Mouse (Mus musculus) intestine, postnatal 0 days (tissue): Measurements from ENCODE around the gene Tm6sf1. TPM values are rescaled to one million over a fixed set of nuclear protein-coding genes. Genes with fewer than 3 reads are reported as not detected.

ENCODE experiments used
- ATAC-seq: fragments of 200-750 bp; cut with Nextera tagmentation; 2 replicates; pipeline ENCODE4 v1.8.0; 2017; ENCODE audit warnings: mild to moderate bottlenecking, moderate TSS enrichment, moderate library complexity
- H3K27ac ChIP-seq: fragments of 300-500 bp; sonication (generic); 2 replicates; pipeline ENCODE4 v1.5.1; 2014; ENCODE audit warnings: mild to moderate bottlenecking, low read depth, low read length, moderate library complexity
- H3K27me3 ChIP-seq: fragments of 300-500 bp; sonication (generic); replicated peaks from 2 replicates; pipeline ENCODE4 v1.6.1; 2014; ENCODE audit warnings: low read length, mixed read lengths; ENCODE audit not compliant: control insufficient read depth, insufficient read depth
- H3K36me3 ChIP-seq: fragments of 300-500 bp; sonication (generic); 2 replicates; pipeline ENCODE4 v1.6.1; 2014; ENCODE audit warnings: mild to moderate bottlenecking, moderate library complexity; ENCODE audit not compliant: control insufficient read depth, insufficient read depth
- H3K4me1 ChIP-seq: fragments of 300-500 bp; sonication (generic); replicated peaks from 2 replicates; pipeline ENCODE4 v1.6.1; 2014; ENCODE audit warnings: antibody characterized with exemption, low read length, mixed read lengths; ENCODE audit not compliant: control insufficient read depth, insufficient read depth
- H3K4me2 ChIP-seq: fragments of 300-500 bp; sonication (generic); replicated peaks from 2 replicates; pipeline ENCODE4 v1.6.1; 2014; ENCODE audit warnings: low read depth, mild to moderate bottlenecking, moderate library complexity
- H3K4me3 ChIP-seq: fragments of 300-500 bp; sonication (generic); 2 replicates; pipeline ENCODE4 v1.5.1; 2014; ENCODE audit warnings: low read depth, low read length
- H3K9ac ChIP-seq: fragments of 300-500 bp; sonication (generic); 2 replicates; pipeline ENCODE4 v1.6.1; 2014; ENCODE audit warnings: mild to moderate bottlenecking, low read depth, low read length
- H3K9me3 ChIP-seq: fragments of 300-500 bp; sonication (generic); 2 replicates; pipeline ENCODE4 v1.6.1; 2016; ENCODE audit warnings: mixed run types; ENCODE audit not compliant: control insufficient read depth
- CTCF ChIP-seq: sonication (generic); IDR thresholded peaks from 2 replicates; pipeline ENCODE4 v1.5.1; 2016; ENCODE audit warnings: low read depth, mild to moderate bottlenecking, control low read depth, antibody characterized with exemption, moderate library complexity
- WGBS: fragments of 180-500 bp; shearing (Covaris S2); extraction: QIAGEN DNeasy Blood & Tissue Kit; methylation state at CpG from one replicate; pipeline ENCODE4 v1.1.7; 2014; 5-methylcytosine and 5-hydroxymethylcytosine counted together
- polyA plus RNA-seq: library from polyadenylated mRNA; unstranded; fragments of >200 nt; fragmentation: Nextera tagmentation; extraction: Ambion mirVana; gene quantifications from 2 replicates; pipeline ENCODE4 v1.2.1, GENCODE M21; 2015

The Tm6sf1 gene
- polyA plus RNA-seq, 1 experiment from 2014 or later: 16.5 TPM

GRCm38 (mm10) chr7:81873807-81874206, 15.0 kb downstream of the Tm6sf1 start:
- no peak for TF ChIP-seq CTCF
- no peak for ATAC-seq
- Histone ChIP-seq H3K4me1 (no peaks in the 10 kb centered on the region), H3K27me3 (no peaks in the 10 kb centered on the region), H3K4me3 (no peak overlapping the region), H3K9me3 (no peaks in the 10 kb centered on the region), H3K27ac (no peak overlapping the region), H3K4me2 (no peak overlapping the region), H3K36me3 (no peaks in the 10 kb centered on the region; the same call in 1 of the 2 replicates), H3K9ac (no peak overlapping the region)
- 29% methylated on average over 1 of the region's 1 CpGs for WGBS

- Histone ChIP-seq H3K36me3 (no peaks in the 10 kb centered on the region; the same call in 1 of the 2 replicates), H3K4me3 (no peak overlapping the region), H3K27me3 (no peaks in the 10 kb centered on the region), H3K9ac (no peak overlapping the region), H3K27ac (no peak overlapping the region), H3K4me2 (no peak overlapping the region), H3K4me1 (no peaks in the 10 kb centered on the region), H3K9me3 (no peaks in the 10 kb centered on the region)
- WGBS: 79% methylated on average over 6 of the region's 6 CpGs
- TF ChIP-seq CTCF: no peak
- ATAC-seq: no peak
These were observed 15.8 kb downstream of the Tm6sf1 start for GRCm38 (mm10) chr7:81874636-81875035.

GRCm38 (mm10) chr7:81875372-81875771, 16.6 kb downstream of the Tm6sf1 start:
- H3K27ac ChIP-seq: no peak overlapping the region
- no peaks in the 10 kb centered on the region; the same call in 1 of the 2 replicates for H3K36me3 ChIP-seq
- 60% methylated on average over 9 of the region's 9 CpGs for WGBS
- ATAC-seq: no peak
- no peak overlapping the region for H3K9ac ChIP-seq
- no peak overlapping the region for H3K4me3 ChIP-seq
- no peaks in the 10 kb centered on the region for H3K9me3 ChIP-seq
- no peak overlapping the region for H3K4me2 ChIP-seq
- no peaks in the 10 kb centered on the region for H3K27me3 ChIP-seq
- no peak for TF ChIP-seq CTCF
- no peaks in the 10 kb centered on the region for H3K4me1 ChIP-seq

GRCm38 (mm10) chr7:81880286-81880685, 21.5 kb downstream of the Tm6sf1 start:
- Histone ChIP-seq H3K4me1 (no peaks in the 10 kb centered on the region), H3K4me3 (no peak overlapping the region), H3K9me3 (no peaks in the 10 kb centered on the region), H3K9ac (no peak overlapping the region), H3K36me3 (no peaks in the 10 kb centered on the region), H3K27me3 (no peaks in the 10 kb centered on the region), H3K27ac (no peak overlapping the region), H3K4me2 (no peak overlapping the region)
- WGBS: 77% methylated on average over 5 of the region's 5 CpGs
- no peak for ATAC-seq
- no peak for TF ChIP-seq CTCF

GRCm38 (mm10) chr7:81880797-81881196, 22.0 kb downstream of the Tm6sf1 start:
- Histone ChIP-seq H3K4me3 (no peak overlapping the region), H3K9ac (no peak overlapping the region), H3K4me2 (no peak overlapping the region), H3K9me3 (no peaks in the 10 kb centered on the region), H3K4me1 (no peaks in the 10 kb centered on the region), H3K27ac (no peak overlapping the region), H3K36me3 (no peaks in the 10 kb centered on the region), H3K27me3 (no peaks in the 10 kb centered on the region)
- TF ChIP-seq CTCF: no peak
- no peak for ATAC-seq
- 83% methylated on average over 4 of the region's 4 CpGs for WGBS

GRCm38 (mm10) chr7:81881600-81881999, 22.8 kb downstream of the Tm6sf1 start:
- H3K9me3 ChIP-seq: no peaks in the 10 kb centered on the region
- WGBS: 80% methylated on average over 3 of the region's 3 CpGs
- no peak for ATAC-seq

GRCm38 (mm10) chr7:81885128-81885527, 26.3 kb downstream of the Tm6sf1 start:
- no peak overlapping the region for H3K4me3 ChIP-seq
- H3K9ac ChIP-seq: no peak overlapping the region
- no peak for ATAC-seq
- H3K4me2 ChIP-seq: no peak overlapping the region
- no peaks in the 10 kb centered on the region for H3K27me3 ChIP-seq
- H3K27ac ChIP-seq: no peak overlapping the region
- WGBS: 84% methylated on average over 4 of the region's 4 CpGs
- no peaks in the 10 kb centered on the region for H3K9me3 ChIP-seq
- H3K4me1 ChIP-seq: no peaks in the 10 kb centered on the region
- H3K36me3 ChIP-seq: no peaks in the 10 kb centered on the region
- no peak for TF ChIP-seq CTCF

More at GRCm38 (mm10) chr7:81881600-81881999, 22.8 kb downstream of the Tm6sf1 start:
- Histone ChIP-seq H3K27me3 (no peaks in the 10 kb centered on the region), H3K4me2 (no peak overlapping the region), H3K4me1 (no peaks in the 10 kb centered on the region), H3K27ac (no peak overlapping the region), H3K36me3 (no peaks in the 10 kb centered on the region), H3K9ac (no peak overlapping the region), H3K4me3 (no peak overlapping the region)
- no peak for TF ChIP-seq CTCF
